Mouse (Mus musculus): ENCODE results near the gene Ggta1.
"Not testable (repeated sequence)": the region's sequence is repeated elsewhere in the genome, so short reads cannot be mapped to it uniquely, and the experiment has no call there.

Ggta1 gene

GRCm38 (mm10) chr2:35460378-35460880, 2.6 kb downstream of the Ggta1 start:
- DNase-seq (ENCODE audit: low read depth, low spot score), result no peak

GRCm38 (mm10) chr2:35459316-35459715, 3.7 kb downstream of the Ggta1 start:
- no peak for DNase-seq (ENCODE audit: low read depth, low spot score)

GRCm38 (mm10) chr2:35458421-35458820, 4.6 kb downstream of the Ggta1 start:
- no peak for DNase-seq (ENCODE audit: low read depth, low spot score)

GRCm38 (mm10) chr2:35453736-35454135, 9.3 kb downstream of the Ggta1 start:
- no peak for DNase-seq (ENCODE audit: low read depth, low spot score)

- not testable (repeated sequence) for DNase-seq (ENCODE audit: low read depth, low spot score)
Observed at GRCm38 (mm10) chr2:35452695-35453094, 10.3 kb downstream of the Ggta1 start.

GRCm38 (mm10) chr2:35451484-35452050, 11.5 kb downstream of the Ggta1 start:
- no peak for DNase-seq (ENCODE audit: low read depth, low spot score)

- no peak for DNase-seq (ENCODE audit: low read depth, low spot score)
Observed at GRCm38 (mm10) chr2:35450856-35451255, 12.2 kb downstream of the Ggta1 start.

GRCm38 (mm10) chr2:35449687-35450622, 13.1 kb downstream of the Ggta1 start:
- no peak for DNase-seq (ENCODE audit: low read depth, low spot score)

GRCm38 (mm10) chr2:35448914-35449670, 13.9 kb downstream of the Ggta1 start:
- DNase-seq (ENCODE audit: low read depth, low spot score), result no peak

- DNase-seq (ENCODE audit: low read depth, low spot score), result no peak
Observed at GRCm38 (mm10) chr2:35448215-35448913, 14.7 kb downstream of the Ggta1 start.

GRCm38 (mm10) chr2:35447453-35447852, 15.6 kb downstream of the Ggta1 start:
- no peak for DNase-seq (ENCODE audit: low read depth, low spot score)

GRCm38 (mm10) chr2:35446798-35447197, 16.2 kb downstream of the Ggta1 start:
- no peak for DNase-seq (ENCODE audit: low read depth, low spot score)

GRCm38 (mm10) chr2:35446300-35446699, 16.7 kb downstream of the Ggta1 start:
- DNase-seq (ENCODE audit: low read depth, low spot score), result no peak

GRCm38 (mm10) chr2:35445610-35446009, 17.4 kb downstream of the Ggta1 start:
- no peak for DNase-seq (ENCODE audit: low read depth, low spot score)

- no peak for DNase-seq (ENCODE audit: low read depth, low spot score)
Observed at GRCm38 (mm10) chr2:35444764-35445262, 18.2 kb downstream of the Ggta1 start.

- peak; percentile 48 for DNase-seq (ENCODE audit: low read depth, low spot score)
Observed at GRCm38 (mm10) chr2:35443981-35444763, 18.9 kb downstream of the Ggta1 start.

GRCm38 (mm10) chr2:35443325-35443724, 19.7 kb downstream of the Ggta1 start:
- no peak for DNase-seq (ENCODE audit: low read depth, low spot score)

- no peak for DNase-seq (ENCODE audit: low read depth, low spot score)
Observed at GRCm38 (mm10) chr2:35442079-35442478, 21.0 kb downstream of the Ggta1 start.

- DNase-seq (ENCODE audit: low read depth, low spot score), result no peak
Observed at GRCm38 (mm10) chr2:35441419-35441818, 21.6 kb downstream of the Ggta1 start.

GRCm38 (mm10) chr2:35440480-35440879, 22.6 kb downstream of the Ggta1 start:
- no peak for DNase-seq (ENCODE audit: low read depth, low spot score)
